Mouse (Mus musculus): ENCODE data around the gene Gm43064. TPM values are rescaled to one million over a fixed set of nuclear protein-coding genes. Genes with fewer than 3 reads are reported as not detected.

Gene Gm43064
- total RNA-seq, 1 experiment from 2014 or later: 0.21 TPM

DNA sequence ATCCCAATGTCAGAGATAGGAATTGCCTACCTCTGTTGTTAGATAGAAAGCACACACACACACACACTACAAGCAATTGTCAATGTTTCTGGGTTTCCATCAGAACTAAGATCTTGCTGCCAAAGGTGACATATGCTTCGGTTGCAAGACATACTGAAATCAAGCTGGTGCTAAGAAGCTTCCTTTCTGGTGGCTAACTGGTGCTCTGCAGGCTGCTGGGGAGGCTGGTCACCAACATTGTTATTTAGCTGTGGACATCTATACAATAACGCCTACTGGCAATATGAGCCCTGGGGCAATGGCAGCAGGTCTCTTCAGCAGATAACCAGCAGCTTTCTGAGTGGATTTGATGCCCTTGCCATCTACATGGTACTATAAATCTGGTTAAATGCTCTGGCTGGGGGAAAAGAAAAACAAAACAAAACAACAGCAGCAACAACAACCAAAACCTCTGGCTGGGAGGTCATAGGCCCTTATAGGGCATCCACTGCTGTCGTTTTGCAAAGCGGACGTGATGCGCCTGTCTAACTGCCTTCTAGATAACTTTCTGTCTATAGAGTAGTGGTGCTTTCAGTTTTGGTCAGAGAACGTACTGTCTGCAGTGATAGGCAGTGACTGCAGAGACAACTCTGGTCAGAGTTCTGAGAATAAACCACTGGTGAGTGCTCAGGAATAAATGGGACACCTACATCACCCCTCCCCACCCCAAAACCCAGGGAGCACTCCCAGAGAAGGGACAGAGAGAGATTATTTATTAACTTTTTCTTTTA lies 47.8 kb downstream of the Gm43064 start:
- no peak for DNase-seq

DNA sequence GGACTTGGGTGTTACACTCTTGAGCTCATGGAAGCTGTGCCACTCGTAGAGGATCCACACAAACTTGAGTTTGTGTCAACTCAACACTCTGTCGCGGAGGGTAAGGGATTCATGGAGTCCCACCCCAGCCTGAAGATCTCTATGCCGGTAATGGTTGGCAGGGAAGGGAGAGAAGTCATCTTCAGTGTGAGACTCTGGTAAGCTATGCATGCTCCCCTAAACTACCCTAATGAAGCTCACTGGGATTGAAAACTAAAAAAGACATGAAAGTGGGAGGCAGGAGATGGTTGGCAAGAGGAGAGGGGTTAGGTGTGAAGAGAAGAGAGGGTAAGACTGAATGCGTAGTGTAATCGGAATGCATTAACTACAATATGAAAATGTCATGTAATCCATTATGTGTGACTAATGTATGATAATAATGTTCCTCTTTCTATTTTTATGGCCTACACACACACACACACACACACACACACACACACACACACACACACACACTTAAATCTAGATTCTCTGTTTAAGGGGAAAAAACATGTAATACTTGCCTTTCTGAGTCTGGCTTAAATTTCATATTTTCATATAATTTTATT lies 48.7 kb downstream of the Gm43064 start:
- DNase-seq: no peak

DNA sequence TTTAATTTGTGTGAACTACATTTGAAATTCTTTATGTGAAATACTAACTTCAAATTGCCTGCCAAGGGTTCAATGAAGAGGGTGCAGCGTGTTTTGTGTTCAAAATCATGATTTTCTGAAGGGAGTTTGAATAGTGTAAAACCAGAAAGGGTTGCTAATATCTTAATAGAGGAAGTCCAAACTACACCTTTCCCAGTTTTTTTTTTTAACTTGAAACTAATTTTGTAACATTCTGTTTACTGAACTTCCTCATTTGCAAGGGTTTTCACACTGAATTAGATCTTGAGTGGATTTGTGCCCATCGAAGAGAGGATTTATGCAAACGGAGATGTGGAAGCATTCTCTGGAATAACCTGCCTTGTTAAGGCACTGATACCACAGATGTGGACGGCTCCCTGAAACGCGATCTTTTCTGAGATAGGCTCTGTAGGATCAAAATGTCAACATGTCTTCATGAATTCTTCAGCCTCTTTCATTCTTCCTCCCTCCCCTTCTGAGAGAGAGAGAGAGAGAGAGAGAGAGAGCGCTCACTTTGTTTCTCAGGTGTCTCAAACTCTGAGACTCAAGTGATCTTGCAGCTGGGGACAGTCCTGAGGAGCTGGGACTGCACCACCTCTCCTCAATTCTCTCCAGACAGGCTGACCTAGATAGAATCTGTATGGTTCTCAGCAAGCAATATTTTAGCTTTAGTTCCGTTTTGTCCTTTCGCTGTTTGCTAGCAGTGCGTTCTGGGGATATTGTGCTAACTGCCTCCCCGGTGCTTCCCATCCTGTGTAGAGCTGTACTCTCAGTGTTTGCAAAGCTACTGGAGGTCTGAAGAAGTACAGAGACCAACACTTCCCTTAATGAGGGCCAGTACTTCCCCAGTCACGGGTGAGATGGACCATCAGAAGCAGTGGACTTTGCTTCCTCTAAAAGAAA lies 49.8 kb downstream of the Gm43064 start, which contains the start of gene Ptpn22:
TSS of gene Ptpn22 (plus strand) at position 915 of the 921 bp plus-strand sequence.
- DNase-seq: no peak

DNA sequence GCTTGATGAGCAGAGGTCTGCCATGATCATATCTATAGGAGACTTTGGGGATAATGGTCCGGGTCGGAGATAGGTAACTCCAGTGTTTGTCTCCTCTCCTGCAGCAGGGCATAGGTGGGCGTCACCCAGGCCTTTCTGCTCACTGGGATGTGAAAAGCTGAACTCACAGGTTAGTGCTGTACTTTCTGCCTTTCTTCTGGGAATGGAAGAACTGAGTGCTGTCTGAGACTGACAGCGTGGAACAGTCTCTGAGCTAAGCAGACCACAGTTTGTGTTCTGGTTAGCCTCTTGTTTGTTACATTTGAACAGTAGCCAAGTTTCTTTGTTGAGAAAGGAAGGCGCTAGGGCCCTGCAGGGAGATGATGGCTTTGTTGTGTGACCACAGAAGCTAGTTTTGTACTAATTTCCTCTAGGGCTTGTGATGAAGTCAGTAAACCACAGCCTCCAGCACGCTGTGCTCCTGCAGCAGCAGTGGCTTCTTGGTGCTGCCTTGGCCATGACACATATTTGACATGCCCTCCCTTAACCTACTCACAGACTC lies 50.5 kb downstream of the Gm43064 start:
- no peak for DNase-seq

DNA sequence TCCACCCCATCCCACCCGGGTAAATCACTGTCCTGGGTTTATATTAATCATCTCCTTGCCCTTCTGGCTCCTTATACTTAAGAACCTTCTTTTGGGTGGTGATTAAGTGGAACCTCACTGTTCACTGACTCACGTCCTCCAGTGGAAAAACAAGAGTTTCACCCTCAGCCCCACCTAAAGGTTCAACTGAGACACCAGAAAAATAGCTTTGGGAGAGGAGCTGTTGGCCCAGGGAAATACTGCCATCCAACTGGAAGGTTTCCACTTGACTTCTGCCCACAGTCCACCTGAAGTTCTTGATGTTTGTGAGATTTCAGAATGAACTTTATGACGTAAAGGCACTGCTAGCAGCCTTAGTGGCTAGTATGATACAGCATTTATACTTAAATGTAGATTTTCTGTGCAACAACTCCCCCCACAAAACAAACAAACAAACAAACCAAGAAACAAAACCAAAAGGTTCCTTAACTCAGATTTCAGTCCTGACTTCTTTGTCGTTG lies 53.4 kb downstream of the Gm43064 start:
- DNase-seq: no peak

DNA sequence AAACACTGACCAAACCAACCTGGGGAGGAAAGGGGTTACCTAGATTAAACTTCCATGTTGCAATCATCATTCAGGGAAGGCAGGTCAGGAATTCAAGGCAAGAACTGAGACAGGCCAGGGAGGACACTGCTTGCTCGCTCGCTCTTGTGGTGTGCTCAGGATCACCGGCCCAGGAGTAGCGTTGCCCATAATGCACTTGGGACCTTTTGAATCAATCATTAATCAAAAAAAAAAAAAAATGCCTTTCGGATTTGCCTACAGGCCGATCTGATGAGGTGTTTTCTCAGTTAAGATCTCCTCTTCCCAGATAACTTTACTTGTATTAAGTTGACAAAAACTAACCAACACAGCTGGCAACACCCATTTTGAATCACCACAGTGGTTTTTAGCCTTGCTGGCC lies 54.8 kb downstream of the Gm43064 start:
- DNase-seq: no peak

DNA sequence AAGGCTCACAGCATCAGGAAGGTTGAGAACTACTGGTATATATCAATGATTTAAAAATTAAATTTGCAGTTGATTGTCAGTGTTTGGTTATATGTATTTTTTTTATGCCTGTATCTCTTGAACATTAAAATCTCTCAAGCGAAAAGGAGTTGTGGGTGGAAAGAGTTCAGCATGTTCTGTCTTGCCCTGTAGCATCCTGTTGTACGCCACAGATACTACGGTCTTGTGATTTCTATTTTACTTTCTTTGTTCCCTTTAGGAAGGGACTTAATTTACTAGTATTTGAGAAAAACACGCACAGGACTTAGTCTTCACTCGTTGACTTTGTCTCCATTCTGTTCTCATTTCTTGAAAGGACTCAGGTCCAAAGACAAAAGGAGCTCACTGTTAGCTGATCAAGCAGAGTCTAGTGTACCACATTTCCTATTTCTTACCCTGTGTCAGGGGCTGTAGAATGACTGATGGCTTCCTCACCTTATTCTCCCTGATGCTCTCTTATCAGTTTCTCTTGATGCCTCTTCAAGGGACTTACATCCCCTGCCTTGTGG lies 58.1 kb downstream of the Gm43064 start:
- no peak for DNase-seq

DNA sequence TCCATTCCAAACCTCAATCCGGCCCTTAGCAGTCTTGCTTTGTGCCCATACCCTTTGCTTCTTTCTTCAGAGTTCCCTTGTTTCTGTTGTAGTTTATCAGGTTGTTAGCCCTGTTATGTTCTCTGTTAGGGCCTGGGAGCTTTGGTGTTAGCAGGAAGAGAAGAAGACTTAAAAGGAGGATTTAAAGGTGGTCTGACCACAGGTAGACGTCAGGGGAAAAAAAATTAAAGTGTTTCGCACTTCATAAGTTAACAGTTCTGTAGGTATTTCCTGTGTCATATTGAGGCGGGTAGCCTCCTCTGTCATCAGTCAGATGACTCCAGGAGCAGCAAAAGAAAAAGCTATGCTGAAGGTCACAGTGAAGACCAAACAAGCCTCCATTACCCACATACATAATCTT lies 58.6 kb downstream of the Gm43064 start:
- DNase-seq: no peak

DNA sequence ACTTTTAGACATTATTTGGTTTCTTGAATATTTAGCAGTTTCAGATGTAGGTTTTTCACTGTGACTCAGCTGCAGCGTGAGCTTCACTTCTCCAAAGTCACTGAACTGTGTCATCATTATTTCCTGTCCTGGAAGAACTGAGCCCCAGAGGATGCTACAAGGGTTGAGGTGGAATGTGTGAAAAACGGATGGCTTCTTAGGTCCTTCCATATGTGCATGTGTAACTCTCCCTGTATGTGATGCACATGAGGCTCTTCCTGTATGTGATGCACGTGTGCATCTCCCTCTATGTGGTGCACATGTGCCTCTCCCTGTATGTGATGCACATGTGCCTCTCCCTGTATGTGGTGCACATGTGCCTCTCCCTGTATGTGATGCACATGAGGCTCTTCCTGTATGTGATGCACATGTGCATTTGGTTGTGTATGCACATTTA lies 63.3 kb downstream of the Gm43064 start:
- DNase-seq: no peak

DNA sequence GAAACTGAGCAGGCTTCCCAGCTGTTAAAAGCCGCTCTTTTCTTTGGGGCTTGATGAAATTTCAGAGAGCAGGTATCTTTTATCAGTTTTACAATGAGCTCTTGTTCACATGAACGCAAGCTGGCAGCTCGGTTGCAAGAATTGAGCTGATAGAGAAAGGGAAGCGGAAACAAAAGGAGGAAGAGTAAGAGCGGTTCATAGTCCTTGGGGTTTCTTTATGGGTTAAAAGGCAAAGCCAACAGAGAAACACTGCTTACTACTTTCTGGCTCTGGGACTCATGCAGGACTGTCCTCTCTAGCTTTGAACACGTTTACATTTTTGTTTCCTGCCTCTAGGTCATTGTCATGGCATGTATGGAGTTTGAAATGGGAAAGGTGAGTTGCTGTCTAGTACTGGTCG lies 65.0 kb downstream of the Gm43064 start:
- DNase-seq: no peak

DNA sequence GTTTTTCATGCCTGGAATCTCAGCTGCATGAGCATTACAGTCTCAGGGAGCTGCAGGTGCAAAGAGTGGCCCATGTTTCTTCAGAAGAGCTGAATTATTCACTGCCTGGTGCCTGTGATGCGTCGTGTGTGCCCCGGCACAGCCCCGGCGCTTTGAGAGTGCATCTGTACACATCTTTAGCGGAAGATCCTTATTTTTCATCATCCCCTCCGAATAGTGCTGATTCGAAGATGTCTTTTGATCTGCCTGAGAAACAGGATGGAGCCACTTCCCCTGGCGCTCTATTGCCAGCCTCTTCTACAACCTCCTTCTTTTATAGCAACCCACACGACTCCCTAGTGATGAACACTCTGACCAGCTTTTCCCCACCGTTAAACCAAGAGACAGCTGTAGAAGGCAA lies 76.6 kb downstream of the Gm43064 start:
- DNase-seq: no peak

DNA sequence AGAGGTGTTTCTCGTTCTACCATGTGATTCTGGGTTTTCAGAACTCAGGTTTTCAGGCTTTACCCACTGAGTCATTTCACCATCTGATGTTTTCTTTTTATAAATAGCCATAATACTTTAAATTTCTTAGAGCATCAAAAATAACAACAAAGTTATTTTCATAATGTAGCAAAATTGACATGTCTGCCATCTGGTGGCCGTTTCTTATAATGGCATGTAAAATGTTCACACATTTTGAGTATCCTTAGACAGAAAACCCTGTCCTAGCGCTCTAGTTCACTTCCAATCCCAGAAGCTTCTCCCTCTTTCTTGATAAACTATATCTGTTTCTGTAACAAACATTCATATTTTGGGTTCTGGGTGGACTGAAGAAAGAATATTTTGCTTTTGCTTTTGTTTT lies 78.2 kb downstream of the Gm43064 start:
- no peak for DNase-seq

Other genes starting within 250 kb of the Gm43064 start
- gene Syt6, start 234.3 kb upstream of the Gm43064 start, total RNA-seq (2021): not detected in 2 replicates
- gene Atg4a-ps, start 163.5 kb upstream of the Gm43064 start, total RNA-seq (2021): 2.1 and 2.6 TPM in 2 replicates
- gene Olfml3, start 71.6 kb upstream of the Gm43064 start, total RNA-seq (2021): 6.9 and 9.0 TPM in 2 replicates
- not detected in 2 replicates for gene Gm10964, start 70.2 kb upstream of the Gm43064 start, total RNA-seq (2021)
- gene Hipk1, start 18.0 kb upstream of the Gm43064 start, total RNA-seq (2021): 135 and 139 TPM in 2 replicates
- 11.3 and 13.4 TPM in 2 replicates for gene Dclre1b, start 129 bp upstream of the Gm43064 start, total RNA-seq (2021)
- 19.6 and 23.5 TPM in 2 replicates for gene Ap4b1, start 53 bp upstream of the Gm43064 start, total RNA-seq (2021)
- 0.70 TPM in 1 of 2 replicates, not detected in the other for gene Bcl2l15, start 23.0 kb downstream of the Gm43064 start, total RNA-seq (2021)
- gene Ptpn22, start 50.2 kb downstream of the Gm43064 start, total RNA-seq (2021): 1.1 TPM in 1 of 2 replicates, not detected in the other
- 17.7 and 20.2 TPM in 2 replicates for gene Rsbn1, start 104.5 kb downstream of the Gm43064 start, total RNA-seq (2021)
- 19.6 and 21.9 TPM in 2 replicates for gene Phtf1, start 158.5 kb downstream of the Gm43064 start, total RNA-seq (2021)

Measured in adrenal gland, postnatal 25 days (tissue).